Mouse (Mus musculus): ENCODE results near the gene Axin1.

- TF ChIP-seq CTCF (IDR thresholded peaks at IDR 0.05; ENCODE audit: low read depth) (no peak), EP300 (IDR thresholded peaks at IDR 0.05; ENCODE audit: low read depth) (no peak)
Measured at GRCm38 (mm10) chr17:26203321-26203811, 64.9 kb downstream of the Axin1 start.
